Mouse (Mus musculus) cerebellum, adult 9-10 months (tissue): ENCODE measurements around the gene Ror2.

ENCODE experiments used
- DNase-seq: peaks from one replicate; pipeline ENCODE4 v3.0.0; 2022

Gene Ror2

GRCm38 (mm10) chr13:53188935-53189334 lies 97.0 kb downstream of the Ror2 start:
- DNase-seq, result no peak

DNA sequence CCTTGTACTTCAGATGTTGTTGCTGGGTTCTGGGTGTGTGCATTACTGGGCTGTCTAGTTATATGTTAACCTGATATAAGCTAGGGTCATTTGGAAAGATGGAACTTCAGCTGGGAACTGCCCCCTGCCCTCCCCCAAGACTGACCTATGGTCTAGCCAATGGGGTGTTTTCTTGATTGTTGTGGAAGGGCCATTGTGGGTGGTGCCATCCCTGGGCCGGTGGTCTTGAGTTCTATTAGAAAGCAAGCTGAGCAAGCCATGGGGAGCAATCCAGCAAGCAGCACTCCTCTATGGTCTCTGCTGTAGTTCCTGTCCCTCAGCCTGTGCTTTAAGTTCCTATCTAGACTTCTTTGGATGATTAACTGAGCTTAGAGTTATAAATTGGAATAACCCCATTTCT lies 101.1 kb downstream of the Ror2 start:
- no peak for DNase-seq

GRCm38 (mm10) chr13:53184149-53184548 lies 101.8 kb downstream of the Ror2 start:
- no peak for DNase-seq

- no peak for DNase-seq
Measured at GRCm38 (mm10) chr13:53183161-53183577, 102.8 kb downstream of the Ror2 start.

- no peak for DNase-seq
Measured at GRCm38 (mm10) chr13:53178594-53178993, 107.3 kb downstream of the Ror2 start.

- DNase-seq, result no peak
Measured at GRCm38 (mm10) chr13:53178171-53178570, 107.8 kb downstream of the Ror2 start.

- DNase-seq, result no peak
Measured at GRCm38 (mm10) chr13:53177424-53177718, 108.6 kb downstream of the Ror2 start.

DNA sequence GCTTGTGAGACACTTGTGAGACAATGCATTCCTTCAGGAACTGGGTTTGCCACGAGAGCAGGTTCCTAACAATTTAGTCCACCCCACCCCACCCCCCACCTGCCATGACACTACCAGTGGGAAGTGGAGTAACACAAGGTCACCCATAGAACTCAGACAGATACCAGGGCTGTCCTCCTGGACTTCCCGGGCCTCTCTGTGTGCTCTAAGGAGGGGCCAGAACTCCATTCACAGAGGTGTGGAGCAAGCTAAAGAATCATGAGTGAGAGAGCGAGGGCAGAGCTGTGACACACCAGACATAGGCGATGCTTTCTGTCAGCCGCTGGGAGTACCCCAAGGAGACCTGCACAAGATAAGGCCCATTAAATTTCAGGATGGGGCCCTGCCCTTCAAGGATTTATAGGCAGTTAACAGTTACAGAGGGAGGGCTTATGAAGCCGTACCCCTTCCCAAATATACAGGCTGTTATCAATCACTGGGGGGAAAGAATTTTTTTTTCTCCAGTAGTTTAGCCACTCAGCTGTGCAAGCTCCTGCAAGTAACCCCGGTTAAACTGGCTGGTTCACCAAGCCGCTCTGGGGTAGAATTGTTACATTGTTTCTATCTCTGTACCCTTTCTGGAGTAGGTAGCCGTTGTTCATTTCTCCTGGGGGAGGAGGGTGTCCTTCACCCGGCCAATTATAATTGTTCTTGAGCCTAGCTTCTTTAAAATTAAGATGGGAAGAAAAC lies 109.1 kb downstream of the Ror2 start:
- no peak for DNase-seq

DNA sequence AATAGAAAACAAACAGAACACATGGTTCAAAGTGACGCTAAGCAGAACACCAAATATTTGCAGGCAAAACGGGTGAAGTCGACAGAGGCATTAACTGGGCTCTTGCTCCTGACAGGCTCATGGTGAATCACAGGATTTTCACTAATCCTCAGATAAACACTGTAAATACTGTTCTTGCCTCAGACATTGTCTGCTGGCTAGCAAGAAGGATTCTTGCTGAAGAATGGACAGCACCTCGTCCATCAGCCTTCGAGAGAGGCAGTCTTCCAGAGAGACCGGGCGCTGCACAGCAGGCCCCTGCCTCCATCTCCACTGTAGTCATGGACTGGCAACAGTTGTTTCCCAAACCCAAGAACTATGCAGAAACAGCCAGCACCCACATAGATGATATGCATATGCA lies 110.9 kb downstream of the Ror2 start:
- no peak for DNase-seq

DNA sequence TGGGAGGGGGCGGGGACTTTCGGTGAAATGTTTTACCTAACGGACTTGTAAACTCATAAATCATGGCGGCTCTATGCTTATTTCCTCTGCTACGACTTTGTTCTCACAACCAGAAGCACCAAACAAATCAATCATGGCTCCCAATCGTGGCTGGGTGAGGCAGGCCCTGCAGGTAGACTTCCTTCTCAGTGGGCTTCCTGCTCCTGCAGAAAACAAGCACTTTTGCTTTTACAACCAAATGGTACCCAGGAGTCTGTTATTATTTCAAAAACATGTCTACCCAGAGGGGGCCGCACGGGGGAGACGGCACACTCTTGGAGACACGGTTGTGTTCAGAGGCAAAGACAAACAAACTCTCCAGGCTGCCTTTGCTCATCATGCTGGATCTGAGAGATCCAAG lies 122.3 kb downstream of the Ror2 start:
- no peak for DNase-seq

DNA sequence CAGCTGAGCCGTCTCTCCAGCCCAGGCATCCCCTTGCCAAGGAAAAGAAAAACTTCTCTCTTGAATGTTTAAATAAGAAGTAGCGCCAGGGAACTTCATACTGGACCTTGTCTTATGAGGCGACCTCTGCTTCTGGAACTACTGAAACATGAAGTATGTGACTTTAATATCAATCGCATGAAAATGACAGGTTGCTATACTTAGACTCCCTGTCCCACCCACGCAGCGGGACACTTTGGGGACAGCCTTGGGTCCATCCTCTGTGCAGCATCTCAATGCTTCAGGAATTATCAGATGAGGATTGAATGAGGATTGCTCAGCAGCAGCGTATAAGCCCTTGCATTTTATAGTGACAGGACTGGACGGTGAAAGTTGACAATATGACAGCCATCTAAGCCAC lies 122.9 kb downstream of the Ror2 start:
- DNase-seq, result no peak

- no peak for DNase-seq
Measured at GRCm38 (mm10) chr13:53159501-53159900, 126.4 kb downstream of the Ror2 start.

DNA sequence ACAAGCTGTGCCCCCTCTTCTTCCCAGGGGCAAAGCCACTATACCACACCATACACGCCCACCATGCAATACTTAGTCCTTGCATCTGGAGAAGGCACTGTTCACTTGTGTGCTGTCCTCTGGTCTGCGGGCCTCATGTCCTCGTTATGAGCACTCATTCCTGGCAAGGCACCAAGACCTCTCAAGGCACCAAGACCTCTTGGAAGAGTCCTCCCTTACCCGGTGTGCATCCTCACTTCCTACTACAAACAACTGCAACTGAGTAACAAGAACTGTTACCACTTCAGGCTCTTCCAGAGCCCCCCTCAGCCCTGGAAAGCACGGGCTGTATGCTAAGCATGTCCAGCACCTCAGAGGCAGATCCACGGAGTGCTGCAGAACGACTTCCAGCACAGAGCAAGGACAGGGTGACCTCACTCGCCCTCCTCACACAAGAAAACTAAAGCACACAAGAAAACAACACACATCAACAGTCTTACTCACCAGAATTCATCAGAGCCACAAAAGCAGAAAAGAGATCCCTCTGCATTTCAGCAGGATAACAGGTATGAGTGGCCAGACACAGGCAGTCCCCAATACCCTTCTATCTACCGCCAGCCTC lies 127.4 kb downstream of the Ror2 start:
- DNase-seq, result no peak

DNA sequence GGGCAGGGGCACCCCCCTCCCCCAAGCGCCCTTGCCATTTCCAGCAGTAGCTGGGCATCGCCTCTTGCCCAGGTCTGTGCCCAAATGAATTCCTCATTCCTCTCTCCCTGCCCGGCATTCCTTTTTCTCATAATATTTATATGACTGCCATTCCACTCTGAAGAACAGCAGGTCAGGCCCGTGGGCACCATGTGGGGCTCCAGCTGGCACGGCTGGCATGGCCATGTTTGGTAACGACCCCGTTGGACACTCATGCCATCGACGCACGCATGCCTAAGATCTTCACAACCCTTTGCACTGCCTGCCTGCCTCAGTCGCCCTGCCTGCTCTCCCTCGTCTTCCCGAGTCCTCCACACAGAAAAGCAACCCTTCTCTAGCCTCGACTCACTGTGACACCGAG lies 129.0 kb downstream of the Ror2 start:
- DNase-seq, result no peak

GRCm38 (mm10) chr13:53156282-53156681 lies 129.6 kb downstream of the Ror2 start:
- no peak for DNase-seq

DNA sequence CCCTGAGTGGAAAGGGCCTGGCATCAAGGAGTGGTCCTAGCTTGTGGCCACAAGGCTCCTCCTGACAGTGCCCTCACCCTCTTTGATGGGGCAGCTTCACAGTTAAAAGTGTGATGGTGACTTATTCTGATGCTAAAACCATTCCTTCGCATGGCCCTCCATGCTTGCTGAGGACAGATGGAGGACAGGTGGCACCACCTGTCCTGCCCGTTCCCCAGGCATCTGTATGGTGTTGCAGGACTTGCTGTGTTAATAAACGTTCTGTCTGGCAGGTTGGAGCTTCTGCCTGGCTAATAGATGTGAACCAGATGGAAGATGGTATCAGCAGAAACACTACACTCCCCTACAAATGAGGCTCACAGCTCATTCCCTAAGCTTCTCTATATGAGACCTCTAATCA lies 140.4 kb downstream of the Ror2 start:
- peak; percentile 46 for DNase-seq

GRCm38 (mm10) chr13:53143076-53143475 lies 142.8 kb downstream of the Ror2 start:
- no peak for DNase-seq

DNA sequence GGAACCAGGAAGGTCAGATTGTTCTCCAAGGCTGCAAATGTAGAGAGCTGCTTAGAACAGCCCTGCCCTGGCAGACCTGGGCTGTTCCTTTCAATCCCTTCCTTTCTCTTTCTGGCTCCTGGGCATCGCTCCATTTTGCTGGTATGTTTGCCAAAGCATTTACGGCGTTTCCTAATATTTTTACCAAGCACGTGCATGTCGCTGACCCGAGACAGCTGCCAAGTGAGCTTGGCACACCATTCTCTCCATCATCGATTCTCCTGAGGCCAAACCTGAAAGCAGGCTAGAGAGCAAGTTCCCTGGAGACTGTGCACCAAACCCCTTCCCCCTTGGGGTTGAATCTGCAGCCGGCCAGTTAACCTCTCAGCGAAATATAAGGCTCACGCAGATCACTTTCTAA lies 143.7 kb downstream of the Ror2 start:
- DNase-seq, result peak; percentile 55

DNA sequence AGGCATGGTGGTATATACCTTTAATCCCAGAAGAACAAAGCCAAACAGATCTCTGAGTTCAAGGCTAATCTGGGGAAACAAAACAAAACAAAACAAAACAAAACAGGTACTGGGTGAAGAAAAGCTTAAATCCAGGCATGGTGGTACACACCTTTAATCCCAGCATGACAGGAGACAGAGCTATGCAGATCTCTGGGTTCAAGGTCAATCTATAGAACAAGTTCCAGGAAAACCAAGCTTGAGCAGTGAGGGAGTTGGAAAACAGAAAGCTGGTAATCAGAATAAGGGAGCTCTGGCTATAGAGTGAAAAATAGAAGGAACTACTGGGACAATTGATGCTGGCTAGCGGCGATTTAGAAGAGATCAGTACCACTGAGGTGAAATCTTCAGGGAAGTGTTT lies 145.6 kb downstream of the Ror2 start:
- DNase-seq, result no peak

- no peak for DNase-seq
Measured at GRCm38 (mm10) chr13:53130567-53130966, 155.4 kb downstream of the Ror2 start.

DNA sequence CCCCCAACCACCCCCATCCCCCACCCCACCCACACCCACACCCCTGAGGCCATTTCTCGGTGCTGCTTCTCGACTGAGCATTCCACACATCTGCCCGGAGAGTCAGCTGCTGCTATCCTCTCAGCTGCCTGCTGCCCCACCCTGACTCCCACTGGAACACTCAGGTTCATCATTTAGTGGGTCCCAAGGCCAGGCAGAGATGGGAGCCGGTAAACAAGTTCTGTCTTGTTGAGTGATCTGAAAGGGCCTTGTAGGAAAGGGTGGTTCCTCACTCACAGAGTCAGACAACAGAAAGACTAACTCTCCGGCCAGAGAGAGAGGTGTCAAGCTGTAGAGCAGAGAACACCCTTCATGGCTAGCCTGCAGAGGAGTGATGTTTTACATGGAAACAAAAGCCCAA lies 155.9 kb downstream of the Ror2 start:
- DNase-seq, result no peak

GRCm38 (mm10) chr13:53125627-53126026 lies 160.3 kb downstream of the Ror2 start:
- no peak for DNase-seq

- no peak for DNase-seq
Measured at GRCm38 (mm10) chr13:53122085-53122484, 163.8 kb downstream of the Ror2 start.

GRCm38 (mm10) chr13:53120906-53121305 lies 165.0 kb downstream of the Ror2 start:
- DNase-seq, result no peak
